Mouse (Mus musculus): Measurements from ENCODE around the gene Tmco5b.

GRCm38 (mm10) chr2:113323016-113323415 lies 37.5 kb downstream of the Tmco5b start:
- TF ChIP-seq GATA1 (IDR thresholded peaks at IDR 0.05; ENCODE audit: borderline replicate concordance, low read length), result no peak
- no peak for TF ChIP-seq FLI1 (IDR thresholded peaks at IDR 0.05; ENCODE audit: low read length)
